Mouse (Mus musculus): ENCODE data around the gene Inka2. TPM values are rescaled to one million over a fixed set of nuclear protein-coding genes. Genes with fewer than 3 reads are reported as not detected.
A peak's percentile ranks its signal among the peaks of the same experiment; 100 is the strongest.
"Not testable (repeated sequence)": the region's sequence is repeated elsewhere in the genome, so short reads cannot be mapped to it uniquely, and the experiment has no call there.

The Inka2 gene
- polyA plus RNA-seq, 1 experiment from 2014 or later, result 2.1 TPM

GRCm38 (mm10) chr3:105686394-105687323 lies 17.7 kb upstream of the Inka2 start:
- Histone ChIP-seq H3K4me3 (peak overlapping the region; percentile 93), H3K27ac (peak overlapping the region; percentile 92), H3K4me1 (replicated peaks) (peaks cover 14% of the 10 kb centered on the region), H3K27me3 (ENCODE audit: insufficient read depth, poor library complexity, severe bottlenecking) (peaks cover 7% of the 10 kb centered on the region; the same call in 1 of the 2 replicates), H3K36me3 (peaks cover 33% of the 10 kb centered on the region), H3K9me3 (no peaks in the 10 kb centered on the region)
- 10% methylated on average over 60 of the region's 60 CpGs for WGBS
- no peak for DNase-seq (ENCODE audit: low spot score)

- Histone ChIP-seq H3K27me3 (ENCODE audit: insufficient read depth, poor library complexity, severe bottlenecking) (peaks cover 7% of the 10 kb centered on the region; the same call in 1 of the 2 replicates), H3K4me1 (replicated peaks) (peaks cover 14% of the 10 kb centered on the region), H3K4me3 (peak within 1 kb of the TSS; percentile 93), H3K27ac (peak within 1 kb of the TSS; percentile 92), H3K36me3 (peaks cover 26% of the 10 kb centered on the region), H3K9me3 (no peaks in the 10 kb centered on the region)
- under 1% methylated on average over 72 of the region's 72 CpGs for WGBS
- peak; percentile 96 for DNase-seq (ENCODE audit: low spot score)
Observed at GRCm38 (mm10) chr3:105687324-105688060, 16.9 kb upstream of the Inka2 start, which contains the start of gene Ddx20. TSS of gene Ddx20 (minus strand) at chr3:105687574.

GRCm38 (mm10) chr3:105688536-105688935 lies 15.9 kb upstream of the Inka2 start:
- WGBS, result 89% methylated on average over 2 of the region's 2 CpGs
- Histone ChIP-seq H3K4me3 (no peak overlapping the region), H3K36me3 (peaks cover 15% of the 10 kb centered on the region), H3K9me3 (no peaks in the 10 kb centered on the region), H3K27ac (no peak overlapping the region; the same call in 1 of the 2 replicates), H3K4me1 (replicated peaks) (peaks cover 14% of the 10 kb centered on the region), H3K27me3 (ENCODE audit: insufficient read depth, poor library complexity, severe bottlenecking) (peaks cover 13% of the 10 kb centered on the region; the same call in 1 of the 2 replicates)
- no peak for DNase-seq (ENCODE audit: low spot score)

- DNase-seq (ENCODE audit: low spot score), result no peak
- H3K27ac ChIP-seq, result no peak overlapping the region
- H3K4me3 ChIP-seq, result no peak overlapping the region
- H3K9me3 ChIP-seq, result no peaks in the 10 kb centered on the region
- H3K4me1 ChIP-seq (replicated peaks), result peaks cover 28% of the 10 kb centered on the region
- H3K27me3 ChIP-seq (ENCODE audit: insufficient read depth, poor library complexity, severe bottlenecking), result peaks cover 45% of the 10 kb centered on the region
- no peaks in the 10 kb centered on the region for H3K36me3 ChIP-seq
- WGBS, result 76% methylated on average over 14 of the region's 14 CpGs
Observed at GRCm38 (mm10) chr3:105693327-105694080, 10.9 kb upstream of the Inka2 start.

- H3K4me3 ChIP-seq, result peak overlapping the region; percentile 30
- H3K36me3 ChIP-seq, result no peaks in the 10 kb centered on the region
- H3K27ac ChIP-seq, result peak overlapping the region; percentile 80
- 36% methylated on average over 20 of the region's 20 CpGs for WGBS
- H3K27me3 ChIP-seq (ENCODE audit: insufficient read depth, poor library complexity, severe bottlenecking), result peaks cover 41% of the 10 kb centered on the region
- no peak for DNase-seq (ENCODE audit: low spot score)
- peaks cover 31% of the 10 kb centered on the region for H3K4me1 ChIP-seq (replicated peaks)
- H3K9me3 ChIP-seq, result no peaks in the 10 kb centered on the region
Observed at GRCm38 (mm10) chr3:105695476-105696386, 8.7 kb upstream of the Inka2 start.

GRCm38 (mm10) chr3:105696387-105697147 lies 7.8 kb upstream of the Inka2 start:
- 78% methylated on average over 17 of the region's 17 CpGs for WGBS
- Histone ChIP-seq H3K9me3 (no peaks in the 10 kb centered on the region), H3K4me3 (peak overlapping the region; percentile 30), H3K27ac (peak overlapping the region; percentile 80), H3K36me3 (no peaks in the 10 kb centered on the region), H3K27me3 (ENCODE audit: insufficient read depth, poor library complexity, severe bottlenecking) (peaks cover 48% of the 10 kb centered on the region), H3K4me1 (replicated peaks) (peaks cover 36% of the 10 kb centered on the region)
- no peak for DNase-seq (ENCODE audit: low spot score)

- H3K27me3 ChIP-seq (ENCODE audit: insufficient read depth, poor library complexity, severe bottlenecking), result peaks cover 53% of the 10 kb centered on the region
- H3K36me3 ChIP-seq, result no peaks in the 10 kb centered on the region
- no peak for DNase-seq (ENCODE audit: low spot score)
- peaks cover 41% of the 10 kb centered on the region for H3K4me1 ChIP-seq (replicated peaks)
- no peak overlapping the region for H3K27ac ChIP-seq
- H3K9me3 ChIP-seq, result no peaks in the 10 kb centered on the region
- 74% methylated on average over 5 of the region's 5 CpGs for WGBS
- H3K4me3 ChIP-seq, result no peak overlapping the region
Observed at GRCm38 (mm10) chr3:105697148-105697441, 7.3 kb upstream of the Inka2 start.

- Histone ChIP-seq H3K36me3 (no peaks in the 10 kb centered on the region), H3K4me3 (no peak overlapping the region), H3K27ac (no peak overlapping the region), H3K27me3 (ENCODE audit: insufficient read depth, poor library complexity, severe bottlenecking) (peaks cover 60% of the 10 kb centered on the region), H3K4me1 (replicated peaks) (peaks cover 41% of the 10 kb centered on the region), H3K9me3 (no peaks in the 10 kb centered on the region)
- WGBS, result 85% methylated on average over 1 of the region's 1 CpGs
- no peak for DNase-seq (ENCODE audit: low spot score)
Observed at GRCm38 (mm10) chr3:105698311-105698710, 6.1 kb upstream of the Inka2 start.

- Histone ChIP-seq H3K4me1 (replicated peaks) (peaks cover 48% of the 10 kb centered on the region), H3K9me3 (no peaks in the 10 kb centered on the region), H3K36me3 (no peaks in the 10 kb centered on the region), H3K4me3 (no peak overlapping the region), H3K27me3 (ENCODE audit: insufficient read depth, poor library complexity, severe bottlenecking) (peaks cover 58% of the 10 kb centered on the region), H3K27ac (no peak overlapping the region)
- WGBS, result 58% methylated on average over 3 of the region's 3 CpGs
- no peak for DNase-seq (ENCODE audit: low spot score)
Observed at GRCm38 (mm10) chr3:105699241-105699933, 5.0 kb upstream of the Inka2 start.

GRCm38 (mm10) chr3:105700786-105701185 lies 3.6 kb upstream of the Inka2 start:
- H3K9me3 ChIP-seq; DNase-seq (ENCODE audit: low spot score); H3K36me3 ChIP-seq; H3K27ac ChIP-seq; H3K4me3 ChIP-seq: not testable (repeated sequence)
- Histone ChIP-seq H3K27me3 (ENCODE audit: insufficient read depth, poor library complexity, severe bottlenecking) (peaks cover 58% of the 10 kb centered on the region), H3K4me1 (replicated peaks) (peaks cover 48% of the 10 kb centered on the region)
- WGBS, result 59% methylated on average over 1 of the region's 1 CpGs

- Histone ChIP-seq H3K9me3 (no peaks in the 10 kb centered on the region), H3K36me3 (no peaks in the 10 kb centered on the region), H3K27ac (no peak overlapping the region), H3K27me3 (ENCODE audit: insufficient read depth, poor library complexity, severe bottlenecking) (peaks cover 62% of the 10 kb centered on the region), H3K4me3 (no peak overlapping the region), H3K4me1 (replicated peaks) (peaks cover 45% of the 10 kb centered on the region)
- WGBS, result 71% methylated on average over 5 of the region's 5 CpGs
- no peak for DNase-seq (ENCODE audit: low spot score)
Observed at GRCm38 (mm10) chr3:105701399-105701798, 3.0 kb upstream of the Inka2 start.
